Mouse (Mus musculus) lung, adult 2 months (tissue): ENCODE results near the gene Fam19a2.

ENCODE experiments used
- CTCF ChIP-seq: fragments of 200-500 bp; IDR thresholded peaks from 2 replicates; pipeline ENCODE4 v1.5.1; 2011; ENCODE audit warnings: mild to moderate bottlenecking, low read length, control low read depth; ENCODE audit not compliant: insufficient read depth
- POLR2A ChIP-seq: fragments of 200-500 bp; IDR thresholded peaks from 2 replicates; pipeline ENCODE4 v1.6.1; 2011; ENCODE audit warnings: low read depth, mild to moderate bottlenecking, control low read depth, low read length, borderline replicate concordance; ENCODE audit errors: extremely low read depth

DNA sequence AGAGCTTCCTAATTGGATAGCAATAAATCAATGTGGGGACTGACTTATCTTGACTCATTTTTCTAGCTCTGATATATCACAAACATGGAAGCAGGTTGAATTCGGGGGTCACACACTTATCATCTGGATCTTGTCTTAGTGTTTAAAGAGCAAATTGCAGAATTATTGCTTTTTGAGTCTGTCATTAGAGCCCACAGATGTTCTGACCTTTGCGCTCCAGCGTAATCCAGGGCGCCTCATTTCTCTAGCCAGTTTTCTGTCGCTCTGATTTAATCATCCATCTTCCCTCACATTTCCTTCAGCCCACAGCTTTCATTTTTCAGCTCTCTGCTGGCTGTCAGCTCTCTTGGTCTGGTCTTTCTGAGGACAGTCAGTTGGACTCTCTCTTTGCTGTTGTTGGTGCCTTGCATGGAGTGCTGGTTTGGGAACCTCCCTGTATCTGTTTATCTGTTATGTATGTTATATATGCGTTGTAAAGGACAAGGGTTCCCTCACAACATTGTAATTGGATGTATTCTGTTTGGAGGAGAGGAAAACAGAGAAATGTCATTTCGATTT, 154.9 kb downstream of the Fam19a2 start:
- no peak for TF ChIP-seq CTCF
- TF ChIP-seq POLR2A: no peak
